Mouse (Mus musculus) cortical plate, adult 2 months (tissue): ENCODE data around the gene Cdkn2d.

Experiments used
- CTCF ChIP-seq: fragments of 200-500 bp; IDR thresholded peaks from 2 replicates; pipeline ENCODE4 v1.5.1; 2011; ENCODE audit warnings: mild to moderate bottlenecking, control low read depth, low read length; ENCODE audit not compliant: insufficient read depth; ENCODE audit errors: extremely low read depth
- POLR2A ChIP-seq: fragments of 200-500 bp; IDR thresholded peaks from 2 replicates; pipeline ENCODE4 v1.6.1; 2011; ENCODE audit warnings: mild to moderate bottlenecking, low read length, control low read depth; ENCODE audit not compliant: insufficient read depth; ENCODE audit errors: extremely low read depth

DNA sequence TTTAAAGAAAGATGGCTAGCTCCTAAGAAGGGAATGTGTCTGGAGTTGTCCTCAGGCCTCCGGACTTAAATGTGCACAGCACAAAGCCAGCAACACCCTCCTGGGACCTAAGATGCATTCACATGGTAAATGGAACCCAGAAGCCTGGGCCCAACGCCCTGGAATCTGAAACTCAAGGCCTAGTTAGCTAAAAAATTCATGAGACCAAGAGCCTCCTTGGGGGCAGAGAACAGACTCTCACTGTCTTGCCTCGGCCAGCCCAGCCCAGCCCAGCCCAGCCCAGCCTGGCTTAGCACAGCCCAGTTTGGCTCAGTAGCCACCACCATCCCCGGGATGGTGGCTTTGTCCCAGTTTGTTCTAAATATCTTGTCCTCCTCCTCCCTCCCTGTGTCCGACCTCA is 24.2 kb upstream of the Cdkn2d start:
- TF ChIP-seq CTCF (no peak), POLR2A (no peak)
